Mouse (Mus musculus): ENCODE measurements around the gene Glipr1l3. TPM values are rescaled to one million over a fixed set of nuclear protein-coding genes. Genes with fewer than 3 reads are reported as not detected.
"Not testable (repeated sequence)": the region's sequence is repeated elsewhere in the genome, so short reads cannot be mapped to it uniquely, and the experiment has no call there.

Glipr1l3 gene
- polyA plus RNA-seq (2014; fragmentation: Nextera tagmentation; extraction: Ambion mirVana): 0.31 TPM in 1 of 2 replicates, not detected in the other

- peak within 1 kb of the TSS; percentile 28; the same call in 1 of the 2 replicates for H3K9ac ChIP-seq (replicated peaks; ENCODE audit: low read depth, low read length)
- not testable (repeated sequence) for H3K9me3 ChIP-seq (ENCODE audit: control insufficient read depth, low read length); H3K4me1 ChIP-seq (ENCODE audit: control insufficient read depth, insufficient read depth, low read length); H3K27me3 ChIP-seq (ENCODE audit: control insufficient read depth, insufficient read depth, low read length); H3K36me3 ChIP-seq (ENCODE audit: control insufficient read depth, insufficient read depth, low read length)
- peak; percentile 97 for ATAC-seq (ENCODE audit: low read depth)
- H3K27ac ChIP-seq (ENCODE audit: low read depth, low read length): peak within 1 kb of the TSS; percentile 57; the same call in 1 of the 2 replicates
- 6% methylated on average over 15 of the region's 15 CpGs for WGBS
- peak within 1 kb of the TSS; percentile 46 for H3K4me2 ChIP-seq (ENCODE audit: low read depth, low read length)
- peak within 1 kb of the TSS; percentile 16; the same call in 1 of the 2 replicates for H3K4me3 ChIP-seq (ENCODE audit: low read depth, low read length)
These were observed at the start of gene Glipr1l3 for GRCm38 (mm10) chr10:112159882-112160560. Gene Glipr1l3 (minus strand): TSS chr10:112160327.

GRCm38 (mm10) chr10:112203463-112203862, 43.3 kb upstream of the Glipr1l3 start:
- Histone ChIP-seq H3K9me3 (ENCODE audit: control insufficient read depth, low read length) (no peaks in the 10 kb centered on the region), H3K36me3 (ENCODE audit: control insufficient read depth, insufficient read depth, low read length) (no peaks in the 10 kb centered on the region), H3K4me1 (ENCODE audit: control insufficient read depth, insufficient read depth, low read length) (no peaks in the 10 kb centered on the region), H3K4me2 (ENCODE audit: low read depth, low read length) (no peak overlapping the region), H3K9ac (replicated peaks; ENCODE audit: low read depth, low read length) (no peak overlapping the region), H3K27ac (ENCODE audit: low read depth, low read length) (no peak overlapping the region), H3K4me3 (ENCODE audit: low read depth, low read length) (no peak overlapping the region), H3K27me3 (ENCODE audit: control insufficient read depth, insufficient read depth, low read length) (no peaks in the 10 kb centered on the region)
- 59% methylated on average over 2 of the region's 2 CpGs for WGBS
- ATAC-seq (ENCODE audit: low read depth): peak; percentile 91

- ATAC-seq (ENCODE audit: low read depth): not testable (repeated sequence)
These were observed 33.8 kb upstream of the Glipr1l3 start for GRCm38 (mm10) chr10:112193919-112194318.

GRCm38 (mm10) chr10:112177027-112177426, 16.9 kb upstream of the Glipr1l3 start:
- ATAC-seq (ENCODE audit: low read depth): peak; percentile 69; the same call in 1 of the 2 replicates
- not testable (repeated sequence) for H3K27me3 ChIP-seq (ENCODE audit: control insufficient read depth, insufficient read depth, low read length); H3K27ac ChIP-seq (ENCODE audit: low read depth, low read length); H3K9ac ChIP-seq (replicated peaks; ENCODE audit: low read depth, low read length); H3K4me3 ChIP-seq (ENCODE audit: low read depth, low read length); H3K4me1 ChIP-seq (ENCODE audit: control insufficient read depth, insufficient read depth, low read length); H3K4me2 ChIP-seq (ENCODE audit: low read depth, low read length); H3K9me3 ChIP-seq (ENCODE audit: control insufficient read depth, low read length); H3K36me3 ChIP-seq (ENCODE audit: control insufficient read depth, insufficient read depth, low read length)
- WGBS: 18% methylated on average over 13 of the region's 13 CpGs

More at GRCm38 (mm10) chr10:112193919-112194318, 33.8 kb upstream of the Glipr1l3 start:
- not testable (repeated sequence) for H3K4me1 ChIP-seq (ENCODE audit: control insufficient read depth, insufficient read depth, low read length); H3K4me2 ChIP-seq (ENCODE audit: low read depth, low read length); H3K27ac ChIP-seq (ENCODE audit: low read depth, low read length); H3K36me3 ChIP-seq (ENCODE audit: control insufficient read depth, insufficient read depth, low read length); H3K9ac ChIP-seq (replicated peaks; ENCODE audit: low read depth, low read length); H3K27me3 ChIP-seq (ENCODE audit: control insufficient read depth, insufficient read depth, low read length); H3K9me3 ChIP-seq (ENCODE audit: control insufficient read depth, low read length); H3K4me3 ChIP-seq (ENCODE audit: low read depth, low read length)
- WGBS: 93% methylated on average over 2 of the region's 2 CpGs

DNA sequence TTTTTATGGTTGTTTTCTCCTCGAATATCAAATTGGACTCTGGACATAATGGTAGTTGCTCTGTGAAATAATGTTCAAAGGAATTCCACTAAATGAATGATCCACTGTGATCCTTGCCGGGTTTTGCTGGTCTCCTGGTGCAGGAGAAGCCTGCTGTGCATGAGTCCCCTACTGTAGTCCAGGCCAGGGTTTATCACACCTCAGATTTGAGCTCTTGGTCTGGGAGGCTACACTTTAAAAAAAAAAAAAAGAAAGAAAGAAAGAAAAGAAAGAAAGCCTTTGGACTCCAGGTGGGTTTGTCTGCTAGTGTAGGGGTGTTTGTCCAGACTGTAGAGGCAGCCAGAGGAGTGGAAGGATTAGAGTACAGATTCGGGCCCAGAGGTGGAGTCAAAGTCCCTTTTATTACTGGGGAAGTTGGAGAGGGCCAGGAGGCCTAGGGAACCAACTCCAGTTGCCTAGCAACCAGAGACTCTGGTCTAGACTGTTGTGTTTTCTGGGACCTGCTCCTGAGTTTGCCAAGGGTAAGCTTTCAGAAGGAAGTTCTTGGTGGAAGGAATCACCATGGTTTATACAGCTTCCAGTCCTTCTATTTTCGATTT, 3.1 kb upstream of the Glipr1l3 start, which contains the start of gene Caps2:
TSS of gene Caps2 (plus strand) at position 454 of the 599 bp plus-strand sequence.
- no peaks in the 10 kb centered on the region for H3K9me3 ChIP-seq (ENCODE audit: control insufficient read depth, low read length)
- WGBS: 23% methylated on average over 4 of the region's 4 CpGs
- no peak within 1 kb of the TSS for H3K27ac ChIP-seq (ENCODE audit: low read depth, low read length)
- no peaks in the 10 kb centered on the region for H3K36me3 ChIP-seq (ENCODE audit: control insufficient read depth, insufficient read depth, low read length)
- no peak within 1 kb of the TSS for H3K4me2 ChIP-seq (ENCODE audit: low read depth, low read length)
- ATAC-seq (ENCODE audit: low read depth): peak; percentile 61; the same call in 1 of the 2 replicates
- H3K9ac ChIP-seq (replicated peaks; ENCODE audit: low read depth, low read length): no peak within 1 kb of the TSS
- no peaks in the 10 kb centered on the region for H3K27me3 ChIP-seq (ENCODE audit: control insufficient read depth, insufficient read depth, low read length)
- H3K4me1 ChIP-seq (ENCODE audit: control insufficient read depth, insufficient read depth, low read length): no peaks in the 10 kb centered on the region
- no peak within 1 kb of the TSS for H3K4me3 ChIP-seq (ENCODE audit: low read depth, low read length)

GRCm38 (mm10) chr10:112139834-112140233, 20.3 kb downstream of the Glipr1l3 start:
- Histone ChIP-seq H3K27me3 (ENCODE audit: control insufficient read depth, insufficient read depth, low read length) (no peaks in the 10 kb centered on the region), H3K4me3 (ENCODE audit: low read depth, low read length) (no peak overlapping the region), H3K36me3 (ENCODE audit: control insufficient read depth, insufficient read depth, low read length) (no peaks in the 10 kb centered on the region), H3K27ac (ENCODE audit: low read depth, low read length) (no peak overlapping the region), H3K4me2 (ENCODE audit: low read depth, low read length) (no peak overlapping the region), H3K9me3 (ENCODE audit: control insufficient read depth, low read length) (no peaks in the 10 kb centered on the region), H3K9ac (replicated peaks; ENCODE audit: low read depth, low read length) (no peak overlapping the region), H3K4me1 (ENCODE audit: control insufficient read depth, insufficient read depth, low read length) (no peaks in the 10 kb centered on the region)
- no peak for ATAC-seq (ENCODE audit: low read depth)
- WGBS: 61% methylated on average over 2 of the region's 2 CpGs

GRCm38 (mm10) chr10:112138871-112139430, 21.2 kb downstream of the Glipr1l3 start:
- Histone ChIP-seq H3K27me3 (ENCODE audit: control insufficient read depth, insufficient read depth, low read length) (no peaks in the 10 kb centered on the region), H3K27ac (ENCODE audit: low read depth, low read length) (no peak overlapping the region), H3K4me1 (ENCODE audit: control insufficient read depth, insufficient read depth, low read length) (no peaks in the 10 kb centered on the region), H3K36me3 (ENCODE audit: control insufficient read depth, insufficient read depth, low read length) (no peaks in the 10 kb centered on the region), H3K9ac (replicated peaks; ENCODE audit: low read depth, low read length) (peak overlapping the region; percentile 42; the same call in 1 of the 2 replicates), H3K4me2 (ENCODE audit: low read depth, low read length) (peak overlapping the region; percentile 46), H3K9me3 (ENCODE audit: control insufficient read depth, low read length) (no peaks in the 10 kb centered on the region), H3K4me3 (ENCODE audit: low read depth, low read length) (peak overlapping the region; percentile 31)
- peak; percentile 35; the same call in 1 of the 2 replicates for ATAC-seq (ENCODE audit: low read depth)
- 37% methylated on average over 6 of the region's 6 CpGs for WGBS

DNA sequence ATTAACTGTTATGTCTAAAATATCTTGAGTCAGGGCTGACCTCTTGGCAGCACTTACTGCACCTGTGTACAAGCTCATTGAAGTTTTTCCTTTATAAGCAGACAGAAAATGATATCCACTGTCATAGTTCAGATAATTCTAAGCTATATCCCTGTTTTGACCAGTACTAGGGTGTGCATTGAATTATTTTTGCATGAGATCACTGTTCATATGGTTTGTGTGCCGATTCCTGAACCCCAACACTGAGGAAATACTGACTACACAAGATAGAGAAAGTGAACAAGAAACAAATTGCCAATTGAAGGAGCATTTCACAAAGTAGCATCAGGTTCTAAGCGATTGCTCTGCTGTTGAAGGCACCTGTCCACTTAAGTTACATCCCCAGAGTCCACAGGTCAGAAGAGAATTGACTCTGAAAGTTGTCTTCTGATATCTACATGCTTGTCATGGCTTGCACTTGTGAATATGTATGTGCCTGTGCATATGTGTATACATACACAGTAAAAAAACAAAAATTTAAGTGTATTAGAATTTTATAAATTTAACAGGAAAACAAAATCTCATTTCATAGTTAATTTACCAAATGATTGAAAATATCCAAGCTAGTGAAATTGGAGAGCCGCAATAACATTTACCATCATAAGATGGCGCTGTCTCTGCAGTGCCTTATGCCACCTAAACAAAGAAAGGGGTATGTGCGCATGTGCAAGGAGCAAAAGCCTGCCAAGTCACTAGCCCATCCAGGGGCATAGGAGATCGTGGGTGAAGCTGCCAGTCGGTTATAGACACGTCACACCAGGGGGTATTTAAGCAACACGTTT, 21.9 kb downstream of the Glipr1l3 start:
- H3K4me3 ChIP-seq (ENCODE audit: low read depth, low read length): peak overlapping the region; percentile 31
- ATAC-seq (ENCODE audit: low read depth): peak; percentile 96
- 18% methylated on average over 9 of the region's 9 CpGs for WGBS
- no peak overlapping the region for H3K27ac ChIP-seq (ENCODE audit: low read depth, low read length)
- H3K36me3 ChIP-seq (ENCODE audit: control insufficient read depth, insufficient read depth, low read length): no peaks in the 10 kb centered on the region
- no peaks in the 10 kb centered on the region for H3K4me1 ChIP-seq (ENCODE audit: control insufficient read depth, insufficient read depth, low read length)
- H3K27me3 ChIP-seq (ENCODE audit: control insufficient read depth, insufficient read depth, low read length): no peaks in the 10 kb centered on the region
- H3K9me3 ChIP-seq (ENCODE audit: control insufficient read depth, low read length): no peaks in the 10 kb centered on the region
- H3K9ac ChIP-seq (replicated peaks; ENCODE audit: low read depth, low read length): peak overlapping the region; percentile 42; the same call in 1 of the 2 replicates
- H3K4me2 ChIP-seq (ENCODE audit: low read depth, low read length): peak overlapping the region; percentile 46
